Mouse (Mus musculus) thymus, postnatal 36 days (tissue): ENCODE data around the gene Rpl29.

Experiments used
- DNase-seq, 2 experiments: peaks; one replicate each; pipeline ENCODE4 v3.0.0; 2022; ENCODE audit warnings: mixed read lengths in 2 of 2

Gene Rpl29

DNA sequence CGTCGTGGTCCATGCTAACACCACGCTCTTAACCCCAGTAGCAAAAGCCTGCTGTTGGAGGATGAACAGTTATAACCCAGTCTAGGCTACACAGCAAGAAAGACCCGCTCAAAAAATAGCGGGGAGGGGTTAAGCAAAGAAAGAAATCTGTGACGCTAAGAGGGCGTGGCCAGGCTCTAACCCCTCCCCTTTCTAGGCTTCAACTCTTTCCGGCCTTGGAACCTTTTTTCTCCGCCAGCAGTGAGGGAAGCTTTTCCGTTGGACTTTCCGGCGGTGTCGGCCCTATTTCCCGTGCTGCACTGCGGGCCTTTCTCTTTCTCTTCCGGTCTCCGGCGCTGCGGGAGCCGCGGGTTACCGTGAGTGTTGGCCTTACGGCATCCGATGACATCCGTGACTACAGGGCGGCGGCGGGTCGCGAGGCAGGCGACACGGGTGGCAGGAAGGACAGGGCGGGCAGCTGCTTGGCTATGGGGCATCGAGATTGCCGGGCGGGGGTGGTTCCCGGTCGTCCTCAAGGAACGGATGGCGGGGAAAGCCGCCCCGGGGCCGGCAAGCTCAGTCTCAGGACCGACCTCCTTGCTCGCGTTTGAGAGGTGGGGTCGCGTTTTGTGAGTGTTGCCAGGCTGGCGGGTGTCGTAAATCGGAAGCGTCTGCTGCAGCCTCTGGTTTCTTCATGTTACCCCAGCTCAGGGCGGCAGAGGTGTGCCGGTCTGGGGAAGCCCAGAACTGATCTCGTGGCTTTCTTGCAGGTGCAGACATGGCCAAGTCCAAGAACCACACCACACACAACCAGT lies at the start of gene Rpl29:
Gene Rpl29 (plus strand): TSS at position 234 of the 794 bp plus-strand sequence.
- DNase-seq, result peak; percentile 93 to 94

DNA sequence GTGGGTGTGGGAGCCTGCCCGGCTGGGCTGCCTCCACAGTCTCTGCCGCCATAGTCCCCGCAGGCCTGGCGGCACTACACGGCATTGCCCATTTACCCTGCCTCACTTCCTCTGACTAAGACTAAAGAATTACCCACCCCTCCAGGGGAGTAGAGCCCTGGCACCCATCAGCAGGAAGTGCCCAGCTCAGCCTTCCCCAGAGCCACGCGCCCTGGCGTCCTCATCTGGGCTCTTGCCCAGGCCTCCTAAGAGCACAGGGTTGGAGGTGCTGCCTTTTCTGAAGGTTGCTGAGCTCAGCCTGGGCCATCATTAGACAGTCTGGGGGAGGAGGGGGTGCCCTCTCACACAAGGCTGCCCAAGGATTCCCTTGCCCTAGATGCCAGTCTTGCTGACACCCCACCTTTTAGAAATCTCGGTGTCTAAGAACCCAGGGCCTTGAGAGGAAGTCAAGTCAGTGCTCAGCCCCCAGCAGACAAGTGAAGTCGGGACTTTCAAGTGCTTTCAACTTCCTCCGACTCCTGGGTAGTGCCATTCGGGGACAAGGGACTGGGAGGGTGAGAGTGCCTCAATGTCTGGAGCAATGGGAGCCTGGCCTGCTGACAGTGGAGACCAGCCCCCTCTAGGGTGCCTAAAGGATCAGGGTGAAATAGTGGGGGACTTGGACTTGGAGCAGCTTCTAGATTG lies 42.9 kb upstream of the Rpl29 start:
- DNase-seq, result peak; percentile 18 to 29

DNA sequence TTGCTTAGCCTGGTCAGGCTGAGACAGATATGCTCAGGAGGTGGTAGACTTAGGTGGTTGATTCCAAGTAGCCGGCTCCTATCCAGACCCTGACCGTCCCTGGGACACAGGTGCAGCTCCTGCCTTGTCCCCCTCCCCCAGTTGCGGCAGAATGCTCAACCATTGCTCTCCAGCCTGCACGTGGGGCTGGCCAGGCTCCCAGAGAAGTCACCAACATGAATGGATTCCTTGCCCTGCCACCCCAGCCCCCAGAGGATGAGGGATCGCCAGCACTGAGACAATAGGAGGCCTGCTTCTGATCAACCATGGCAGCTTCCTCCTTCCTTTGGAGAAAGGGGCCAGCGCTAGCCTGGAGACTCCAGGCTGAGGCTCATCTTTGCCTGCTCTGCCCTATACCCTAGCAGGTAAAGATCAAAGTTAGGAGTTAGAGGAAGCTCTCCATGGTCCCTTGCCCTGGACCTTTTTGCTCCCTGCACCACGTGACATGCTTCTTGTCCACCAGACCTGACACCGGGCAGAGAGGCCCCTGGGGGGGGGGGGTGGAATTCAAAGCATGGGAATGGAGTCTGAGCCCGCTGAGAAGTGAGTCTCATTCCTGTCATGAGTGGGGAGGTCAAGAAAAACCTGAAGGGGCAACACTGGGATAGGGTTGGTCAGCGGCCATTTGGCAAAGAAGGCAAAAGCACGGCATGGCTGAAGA lies 36.3 kb upstream of the Rpl29 start:
- no peak for DNase-seq

DNA sequence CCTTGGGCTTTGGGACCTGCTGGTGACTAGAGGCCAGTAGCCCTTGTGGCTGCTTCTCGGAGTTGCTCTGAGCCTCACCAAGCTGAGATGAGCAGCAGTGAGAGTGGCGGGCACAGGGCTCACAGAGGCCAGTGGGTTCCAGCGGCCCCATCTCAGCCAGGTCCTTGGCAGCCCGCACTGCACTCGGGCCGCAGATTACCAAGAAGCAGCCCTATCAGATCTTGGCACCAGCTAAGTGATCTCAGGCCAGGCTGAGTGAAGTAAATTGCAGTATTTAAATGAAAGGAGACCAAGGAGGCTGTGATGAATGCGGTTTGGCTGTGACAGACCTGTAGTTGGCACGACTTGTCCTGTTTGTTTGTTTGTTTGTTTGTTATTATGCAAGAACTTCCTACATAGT lies 35.7 kb upstream of the Rpl29 start:
- DNase-seq, result no peak

DNA sequence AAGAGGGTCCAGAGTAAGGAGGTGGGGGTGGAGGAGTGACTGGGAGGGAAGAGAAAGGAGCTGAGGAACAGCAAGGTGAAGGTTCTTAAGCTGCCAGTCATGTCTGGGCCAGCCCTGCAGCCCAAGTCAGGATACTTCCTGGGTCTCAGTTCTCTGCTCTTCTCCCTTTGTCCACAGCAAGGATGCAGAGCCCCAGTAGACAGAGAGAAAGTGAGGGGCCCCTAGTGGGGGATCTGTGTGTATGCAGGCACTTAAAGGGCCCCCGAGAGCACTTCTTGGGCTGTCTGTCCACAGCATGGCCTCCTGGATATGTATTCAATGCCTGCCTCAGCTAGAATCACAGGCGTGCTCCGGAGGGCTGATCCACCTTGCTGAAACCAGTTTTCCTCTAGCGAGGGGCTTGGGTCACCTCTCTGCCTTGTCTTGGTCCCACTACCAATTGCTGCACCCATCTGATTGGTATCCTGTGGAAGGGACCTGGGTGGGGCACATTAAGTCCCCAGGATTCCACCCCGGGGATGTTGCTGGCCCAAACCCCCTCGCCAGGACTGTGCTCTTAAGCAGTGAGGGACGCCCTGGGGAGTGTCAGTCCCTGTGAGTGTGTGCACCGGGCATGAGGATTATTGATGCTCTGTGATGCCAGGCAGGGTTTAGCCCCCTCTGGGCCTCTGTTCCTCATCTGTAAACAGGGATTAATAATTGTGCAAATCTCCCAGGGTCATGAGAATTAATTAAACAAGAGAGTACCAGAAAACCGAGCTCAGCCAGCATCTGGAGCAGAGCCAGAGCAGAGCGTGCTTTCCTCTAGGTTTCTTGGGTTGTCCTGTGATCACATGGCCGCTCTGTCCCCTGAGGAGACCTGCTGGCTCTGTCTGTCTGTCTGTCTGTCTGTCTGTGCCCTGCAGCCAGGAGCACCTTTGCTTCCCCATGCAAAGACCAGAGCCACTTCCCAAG lies 34.3 kb upstream of the Rpl29 start:
- DNase-seq, result peak; percentile 35 to 45

DNA sequence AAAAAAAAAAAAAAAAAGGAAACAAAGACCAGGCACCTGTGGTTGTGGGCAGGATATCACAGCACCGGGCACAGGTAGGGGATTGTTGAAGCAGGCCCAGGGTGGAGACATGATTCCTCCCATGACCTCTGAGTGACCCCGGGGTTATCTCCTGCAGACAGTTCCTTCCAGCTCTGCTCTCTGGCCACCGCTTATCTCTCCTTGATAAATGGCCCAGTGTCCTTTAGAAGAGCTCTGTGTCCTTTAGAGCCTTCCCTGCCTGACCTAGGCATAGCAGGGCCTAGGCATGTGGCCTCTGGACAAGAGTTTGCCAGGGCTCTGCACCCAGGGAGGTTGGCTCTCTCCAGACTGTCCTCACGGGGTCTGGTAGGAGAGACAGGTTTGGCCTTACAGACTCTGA lies 31.5 kb upstream of the Rpl29 start:
- DNase-seq, result no peak

DNA sequence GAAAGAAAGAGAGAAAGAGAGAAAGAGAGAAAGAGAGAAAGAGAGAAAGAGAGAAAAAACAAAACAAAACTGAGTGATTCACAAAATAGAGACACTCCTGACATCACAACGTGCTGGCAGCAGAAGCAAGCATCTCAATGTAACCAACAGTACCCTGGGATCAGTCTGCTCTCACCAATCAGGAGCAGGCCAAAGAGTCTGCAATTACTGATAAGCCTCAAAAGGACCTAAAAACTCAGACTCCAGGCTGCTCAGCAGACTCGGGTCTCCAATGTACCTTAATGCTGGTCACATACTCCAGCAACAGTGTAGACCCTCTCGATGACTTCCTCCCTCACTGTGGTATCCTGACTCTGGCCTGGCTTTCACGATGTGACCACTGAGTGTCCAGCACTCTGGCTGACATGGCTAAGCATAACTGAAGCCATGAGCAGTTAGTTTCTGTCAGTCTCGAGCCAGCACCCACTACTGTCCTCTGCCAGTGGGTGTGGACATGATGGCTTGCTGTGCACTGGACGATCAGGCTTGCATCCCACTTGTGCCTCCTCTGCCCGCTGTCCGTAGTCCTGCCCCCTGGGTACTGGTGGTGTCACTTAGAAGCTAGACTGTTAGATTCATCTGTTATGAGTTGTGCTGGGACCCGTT lies 30.5 kb upstream of the Rpl29 start:
- no peak for DNase-seq

DNA sequence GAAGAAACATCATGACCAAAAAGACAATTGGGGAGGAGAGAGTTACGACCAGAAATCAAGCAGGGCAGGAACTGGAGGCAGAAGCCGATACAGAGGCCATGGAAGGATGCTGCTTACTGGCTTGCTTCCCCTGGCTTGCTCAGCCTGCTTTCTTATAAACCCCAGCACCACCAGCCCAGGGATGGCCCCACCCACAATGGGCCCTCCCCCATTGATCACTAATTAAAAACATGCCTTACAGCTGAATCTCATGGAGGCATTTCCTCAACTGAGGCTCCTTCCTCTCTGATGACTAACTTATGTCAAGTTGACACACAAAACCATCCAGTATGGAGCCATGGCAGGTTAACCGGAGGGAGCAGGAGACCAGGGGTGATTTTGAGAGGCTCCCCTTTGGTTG lies 29.4 kb upstream of the Rpl29 start:
- DNase-seq, result no peak

DNA sequence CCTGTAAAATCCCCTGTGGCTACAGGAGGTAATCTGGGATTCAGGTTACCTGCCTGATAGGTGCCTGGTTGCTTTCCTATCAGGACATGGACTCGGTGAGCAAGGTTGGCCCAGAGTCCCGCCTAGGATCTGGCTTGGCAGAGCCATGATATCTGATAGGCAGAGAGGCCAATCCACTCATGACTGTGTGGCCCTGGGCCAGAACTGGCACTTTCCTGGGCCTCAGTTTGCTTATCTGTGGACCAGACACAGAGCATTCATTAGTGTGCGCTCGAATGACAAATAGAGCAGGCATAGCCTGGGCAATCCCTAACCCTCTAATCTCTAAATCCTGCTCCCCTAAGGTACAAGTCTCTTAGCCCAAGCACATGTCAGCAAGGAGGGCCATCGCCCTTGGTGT lies 27.1 kb upstream of the Rpl29 start:
- no peak for DNase-seq

DNA sequence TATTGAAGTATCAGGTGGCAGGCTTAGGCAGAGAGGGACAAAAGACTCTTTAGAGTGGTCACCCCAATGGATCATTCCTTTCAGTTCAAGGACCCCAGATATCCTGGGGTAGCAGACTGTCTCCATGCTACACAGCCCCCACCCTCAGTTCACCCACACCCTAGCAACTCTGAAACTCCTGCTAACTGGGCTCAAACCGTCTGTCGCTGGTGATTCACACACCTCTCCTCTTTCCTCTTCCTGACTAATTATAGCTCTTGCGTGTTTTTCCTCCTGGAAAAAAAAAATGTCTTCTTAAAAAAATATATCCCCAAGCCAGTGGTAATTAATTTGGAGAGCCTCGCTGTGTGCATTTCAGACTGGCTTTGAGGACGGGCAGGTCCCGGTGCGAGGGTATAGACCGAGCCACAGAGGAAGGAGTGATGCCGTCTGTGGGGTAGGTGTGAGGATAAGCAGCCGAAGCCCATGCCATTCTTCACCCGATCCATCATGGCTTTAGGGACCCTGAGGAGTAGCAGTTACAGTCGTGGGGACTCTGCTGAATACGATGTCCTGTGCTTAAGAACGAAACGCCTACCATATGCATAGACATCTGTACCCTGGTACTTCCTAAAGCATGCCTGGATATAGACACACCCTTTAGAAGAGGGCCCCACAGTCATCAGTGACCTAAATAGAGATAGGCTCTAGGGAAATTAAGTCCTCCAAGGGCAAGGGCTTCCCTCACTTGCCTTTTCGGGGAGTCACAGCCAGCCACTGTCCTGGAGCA lies 26.5 kb upstream of the Rpl29 start:
- no peak for DNase-seq

DNA sequence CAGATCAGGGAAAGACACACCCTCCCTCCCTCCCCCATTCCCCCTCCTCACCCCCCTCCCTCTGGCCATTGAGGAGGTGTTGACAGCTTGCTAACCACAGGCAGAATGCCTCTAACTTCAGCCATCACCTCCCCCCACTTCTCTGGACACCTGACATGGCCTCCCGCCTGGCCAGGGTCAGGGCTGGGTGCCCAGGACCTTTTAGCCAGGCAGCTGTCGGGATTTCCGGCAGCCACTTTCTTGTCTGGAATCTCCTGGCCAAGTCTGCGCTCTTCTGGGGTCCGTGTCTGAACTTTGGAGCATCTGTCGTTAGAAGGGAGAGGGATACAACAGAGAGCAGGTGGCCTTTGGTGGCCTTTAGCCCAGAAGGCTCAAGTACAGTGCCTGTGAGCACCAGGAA lies 24.0 kb upstream of the Rpl29 start:
- DNase-seq, result no peak

DNA sequence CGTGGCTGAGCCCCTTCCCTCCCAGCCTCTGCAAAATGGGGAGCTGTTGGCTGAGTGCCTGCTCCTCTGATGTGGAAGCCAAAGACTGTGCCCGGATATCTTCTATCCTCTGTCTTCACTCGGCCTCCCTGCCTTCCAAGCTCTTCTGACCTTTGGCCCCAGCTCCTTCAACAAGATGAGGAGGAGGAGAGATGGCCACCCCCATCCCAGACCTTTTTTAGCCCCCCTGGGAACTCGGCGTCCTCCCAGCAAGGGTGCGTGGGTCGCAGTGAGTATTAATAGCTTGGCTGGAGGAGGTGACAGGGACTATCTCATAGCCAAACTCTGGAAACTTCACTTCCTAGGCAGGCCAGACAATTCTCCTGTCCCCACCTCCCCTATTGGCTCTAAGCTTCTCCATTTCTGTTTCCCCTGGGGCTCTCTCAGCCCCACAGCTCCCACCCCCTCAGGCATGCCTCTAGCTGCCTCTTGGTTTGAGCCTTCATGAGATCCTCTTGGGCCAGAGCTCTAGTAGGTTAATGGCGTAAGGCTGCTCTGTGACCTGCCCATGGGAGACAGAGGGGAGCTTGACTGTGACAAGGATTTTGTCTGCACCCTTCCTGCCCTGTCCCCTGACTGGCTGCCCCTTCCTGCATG lies 22.7 kb upstream of the Rpl29 start:
- no peak for DNase-seq

DNA sequence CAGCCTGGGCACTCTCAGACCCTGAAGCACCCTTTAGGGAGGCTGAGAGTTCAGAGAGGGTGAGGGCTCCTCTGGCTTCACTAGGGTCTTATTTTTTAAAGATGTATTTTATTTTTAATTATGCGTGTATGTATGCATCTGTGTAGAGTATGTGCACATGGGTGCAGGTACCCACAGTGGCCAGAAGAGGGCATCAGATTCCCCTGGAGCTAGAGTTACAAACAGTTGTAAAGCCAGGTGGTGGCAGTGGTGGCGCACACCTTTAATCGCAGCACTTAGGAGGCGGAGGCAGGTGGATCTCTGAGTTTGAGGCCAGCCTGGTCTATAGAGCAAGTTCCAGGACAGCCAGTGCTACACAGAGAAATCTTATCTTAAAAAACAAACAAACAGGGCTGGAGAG lies 20.2 kb upstream of the Rpl29 start:
- DNase-seq, result no peak

DNA sequence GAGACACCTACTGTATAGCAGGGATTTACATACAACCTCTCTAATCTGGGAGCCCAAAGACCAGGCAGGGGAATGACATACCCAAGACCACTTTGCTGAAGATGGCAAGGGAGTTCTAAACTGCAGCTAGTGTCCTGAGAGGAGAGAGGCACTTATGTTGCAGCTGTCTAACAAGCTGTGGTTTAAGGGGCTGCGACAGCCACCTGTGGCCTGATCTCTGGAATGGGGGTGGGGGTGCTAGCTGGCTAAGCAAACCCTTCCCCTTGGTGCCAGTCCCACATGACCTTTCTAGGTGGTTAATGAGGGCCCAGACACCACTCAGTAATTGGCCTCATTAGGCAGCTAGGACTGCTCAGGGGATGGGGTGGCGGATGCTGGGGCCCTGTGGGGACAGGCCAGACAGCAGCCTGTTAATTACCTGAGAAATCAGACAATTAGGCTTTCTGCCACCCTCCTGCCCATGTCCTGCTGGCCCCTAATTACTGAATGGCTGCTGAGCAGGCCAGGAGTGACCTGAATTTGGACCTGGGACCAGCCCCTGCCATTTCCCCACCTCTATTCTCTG lies 19.1 kb upstream of the Rpl29 start:
- DNase-seq, result no peak

DNA sequence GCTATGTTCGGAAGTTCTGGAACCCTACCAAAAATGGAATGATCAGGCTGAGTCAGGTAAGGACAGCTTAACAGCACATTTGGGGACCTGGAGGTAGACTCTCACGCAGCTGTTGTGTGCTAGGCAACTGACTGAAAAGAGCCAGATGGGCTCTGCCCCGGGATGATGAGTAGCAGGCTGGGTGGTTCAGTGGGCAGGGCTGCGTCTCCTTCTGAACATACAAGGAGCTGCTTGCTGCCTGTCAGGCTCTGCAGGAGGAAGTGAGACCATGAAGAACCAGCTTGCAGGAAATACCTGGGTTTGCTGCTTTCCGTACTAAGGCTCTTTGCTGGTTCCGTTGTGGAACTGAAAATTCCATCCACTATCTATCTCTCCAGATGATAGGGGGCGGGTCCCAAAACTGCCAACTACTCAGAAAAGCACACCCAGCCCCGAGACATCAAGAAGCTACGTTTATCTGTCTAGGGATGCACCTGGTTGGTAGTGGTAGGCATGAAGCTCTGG lies 18.1 kb upstream of the Rpl29 start:
- DNase-seq, result no peak

DNA sequence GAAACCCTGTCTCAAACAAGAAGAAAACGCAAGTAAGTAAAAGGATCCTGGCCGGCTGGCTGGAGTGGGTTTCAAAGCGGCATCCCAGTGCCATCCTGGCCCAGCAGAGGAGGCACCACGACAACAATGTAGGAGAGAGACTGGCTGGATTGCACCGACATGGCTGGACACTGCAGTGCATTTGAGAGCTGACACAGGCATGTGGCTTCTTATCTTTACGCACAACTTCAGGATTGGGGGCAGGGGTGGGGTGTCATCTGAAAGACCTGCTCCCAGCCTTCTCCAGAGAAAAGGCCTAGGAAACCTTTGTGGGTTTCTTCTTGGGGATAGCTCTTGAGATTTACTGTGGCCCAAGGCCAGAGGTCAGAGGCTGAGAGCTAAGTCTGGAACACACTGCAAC lies 17.5 kb upstream of the Rpl29 start:
- no peak for DNase-seq

DNA sequence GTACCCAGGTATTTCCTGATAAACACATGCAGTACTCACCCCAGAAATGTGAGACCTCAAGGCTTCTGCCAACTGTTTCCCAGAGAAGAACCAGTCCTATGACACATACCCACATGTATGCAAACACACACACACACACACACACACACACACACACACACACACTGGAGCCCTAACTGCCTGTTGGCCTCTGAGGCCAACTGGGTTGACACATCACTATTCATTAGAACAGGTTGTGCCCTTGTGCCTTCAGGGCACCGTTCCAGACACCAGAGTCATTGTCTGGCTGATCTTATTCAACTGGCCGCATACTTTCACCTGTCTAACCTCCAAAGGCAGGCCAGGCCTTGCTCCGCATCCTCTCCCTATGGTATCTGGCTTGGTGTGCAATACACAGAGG lies 17.0 kb upstream of the Rpl29 start:
- DNase-seq, result no peak

DNA sequence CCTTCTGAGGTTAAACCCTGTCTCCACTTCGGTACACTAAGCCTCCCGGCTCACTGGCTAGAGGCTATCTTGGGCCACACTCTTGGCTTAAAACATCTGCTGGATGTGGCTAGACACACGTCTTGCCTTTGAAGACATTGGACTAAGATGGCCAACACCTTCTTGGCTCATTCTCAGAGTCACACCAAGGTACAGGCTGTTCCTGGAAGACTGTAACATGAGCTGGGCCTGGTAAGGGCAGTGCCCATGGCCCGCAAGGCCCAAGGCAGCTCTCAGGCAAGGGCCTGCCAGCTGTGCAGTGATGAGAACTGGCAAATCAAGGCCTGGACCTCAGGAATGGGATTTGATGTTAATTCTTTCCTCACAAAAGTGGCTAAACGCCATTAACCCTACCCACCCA lies 15.6 kb upstream of the Rpl29 start:
- no peak for DNase-seq

DNA sequence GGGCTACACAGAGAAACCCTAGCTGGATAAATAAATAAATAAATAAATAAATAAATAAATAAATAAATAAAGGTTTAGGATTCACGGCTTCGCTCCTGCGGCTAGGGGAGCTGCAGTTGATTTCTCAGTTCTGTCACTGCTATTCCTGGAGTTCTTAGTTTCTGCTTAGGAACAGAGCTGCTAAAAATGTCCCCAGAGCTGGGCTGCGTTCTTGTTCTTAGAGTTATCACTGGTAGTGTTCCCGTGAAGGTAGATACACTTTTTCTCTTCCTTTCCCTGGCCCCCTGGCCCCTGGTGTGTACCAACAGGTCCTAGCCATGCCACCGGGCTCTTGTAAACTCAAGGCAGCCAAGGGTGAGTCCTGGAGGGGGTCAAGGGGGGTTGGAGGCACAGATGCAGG lies 12.4 kb upstream of the Rpl29 start:
- no peak for DNase-seq
